Comparison of ENCODE assay signal across 10 mouse cellular contexts in genomic region chr1:178241884-178242508, GRCm38 (mm10). TPM values are rescaled to one million over a fixed set of nuclear protein-coding genes. Genes with fewer than 3 reads are reported as not detected.
DNase-seq lines count a peak whose midpoint lies in the region; ATAC-seq and TF ChIP-seq lines count a peak whose summit lies in the region.
"Had no signal": no experiment of that assay in that cellular context is flagged by ENCODE, and none has a peak within 500 bp of the region (broad histone marks: within the 10 kb centered on the region; RNA-seq: fewer than 3 reads in every experiment).

No protein-coding gene starts in this region.

- H3K9me3 ChIP-seq in embryonic facial prominence, embryonic 15.5 days (replicated peaks): no peaks in the 10 kb centered on the region
- no peaks in the 10 kb centered on the region for H3K9me3 ChIP-seq in embryonic facial prominence, embryonic 10.5 days

- H3K4me1 ChIP-seq in embryonic facial prominence, embryonic 15.5 days: no peaks in the 10 kb centered on the region
- H3K4me1 ChIP-seq in embryonic facial prominence, embryonic 10.5 days: no peaks in the 10 kb centered on the region
- H3K4me1 ChIP-seq in spleen, adult 2 months (ENCODE audit: control insufficient read depth, insufficient read depth, insufficient read length): no peaks in the 10 kb centered on the region

- 94% methylated on average over 1 of the region's 1 CpGs for WGBS in embryonic facial prominence, embryonic 15.5 days
- WGBS in embryonic facial prominence, embryonic 10.5 days: 98% methylated on average over 1 of the region's 1 CpGs
- WGBS in spleen, adult 2 months: 94% methylated on average over 1 of the region's 1 CpGs

- H3K4me2 ChIP-seq in embryonic facial prominence, embryonic 15.5 days (replicated peaks): no peak overlapping the region

- 0 out of 2 replicates have a peak, but pooled peaks have one; percentile 11 for ATAC-seq in embryonic facial prominence, embryonic 15.5 days (ENCODE audit: insufficient number of reproducible peaks, low FRiP score, low TSS enrichment, low read depth)

- TF ChIP-seq CTCF in spleen, adult 2 months (IDR thresholded peaks at IDR 0.05; ENCODE audit: extremely low read depth, insufficient read depth, insufficient read length, insufficient replicate concordance): no peak

- H3K27me3 ChIP-seq in embryonic facial prominence, embryonic 15.5 days: no peaks in the 10 kb centered on the region
- H3K27me3 ChIP-seq in embryonic facial prominence, embryonic 10.5 days (replicated peaks; ENCODE audit: low read depth, poor library complexity, severe bottlenecking): no peaks in the 10 kb centered on the region
- no peaks in the 10 kb centered on the region for H3K27me3 ChIP-seq in spleen, adult 2 months (ENCODE audit: control insufficient read depth, insufficient read depth, low read length)

- no peak for TF ChIP-seq POLR2A in spleen, adult 2 months (IDR thresholded peaks at IDR 0.05; ENCODE audit: low read depth, low read length)

- H3K4me3 ChIP-seq in embryonic facial prominence, embryonic 15.5 days (replicated peaks): no peak overlapping the region
- no peak overlapping the region for H3K4me3 ChIP-seq in embryonic facial prominence, embryonic 10.5 days
- H3K4me3 ChIP-seq in spleen, adult 2 months (ENCODE audit: extremely low read depth, insufficient read depth, insufficient read length): no peak overlapping the region

- no peak overlapping the region for H3K27ac ChIP-seq in embryonic facial prominence, embryonic 15.5 days (replicated peaks)
- H3K27ac ChIP-seq in embryonic facial prominence, embryonic 10.5 days (replicated peaks): no peak overlapping the region
- no peak overlapping the region for H3K27ac ChIP-seq in spleen, adult 2 months (ENCODE audit: insufficient read depth, low read length)

- DNase-seq in embryonic facial prominence, embryonic 10.5 days (ENCODE audit: low spot score): no peak
- DNase-seq in spleen, adult 2 months (ENCODE audit: low read depth in 1 of 2, low spot score in 2 of 2): peak; percentile 8 to 19
- DNase-seq in spleen, postnatal 4 days (ENCODE audit: low spot score in 2 of 2): no peak
- peak; percentile 58 for DNase-seq in induced T-regulatory cell, adult 2 months (ENCODE audit: low read depth)
- DNase-seq in thymus, postnatal 25 days: peak; percentile 32
- no peak for DNase-seq in embryo, embryonic 10 days (ENCODE audit: low spot score)
- no peak for DNase-seq in heart, adult 9 months (ENCODE audit: low spot score in 2 of 2)
- DNase-seq: heart, adult 18-20 months; midbrain, embryonic 14.5 days had no signal

- H3K9ac ChIP-seq in embryonic facial prominence, embryonic 15.5 days: no peak overlapping the region

- H3K36me3 ChIP-seq in embryonic facial prominence, embryonic 15.5 days: peaks cover 15% of the 10 kb centered on the region
- peaks cover 26% of the 10 kb centered on the region for H3K36me3 ChIP-seq in embryonic facial prominence, embryonic 10.5 days (replicated peaks)
- H3K36me3 ChIP-seq in spleen, adult 2 months (ENCODE audit: control insufficient read depth, insufficient read depth, low read length): peaks cover 12% of the 10 kb centered on the region

RNA-seq across cellular contexts. Expression of gene Desi2, which starts 54.8 kb away (rescaled TPM):
- 25.8 and 29.2 TPM in 2 replicates for polyA plus RNA-seq in embryonic facial prominence, embryonic 15.5 days (2015; fragmentation: Nextera tagmentation; extraction: Ambion mirVana)
- 14.9 and 17.3 TPM in 2 replicates for polyA plus RNA-seq in embryonic facial prominence, embryonic 10.5 days (2016; fragmentation: Nextera tagmentation; extraction: Ambion mirVana)
- polyA plus RNA-seq in spleen, adult 2 months (2012; rRNA removed): 4.4 and 4.7 TPM in 2 replicates

Comparison
In these comparisons a context has a peak if more than half of its experiments do, and no peak if none do; other contexts are left out.
1. DNase-seq: peak in spleen, adult 2 months (2 of 2), induced T-regulatory cell, adult 2 months (single experiment) and thymus, postnatal 25 days (single experiment); none in embryonic facial prominence, embryonic 10.5 days (single experiment), spleen, postnatal 4 days (0 of 2), embryo, embryonic 10 days (single experiment) and heart, adult 9 months (0 of 2).